ENCODE assay signal across 9 mouse cellular contexts in genomic region chrX:74452773-74453172, GRCm38 (mm10). TPM values are rescaled to one million over a fixed set of nuclear protein-coding genes. Genes with fewer than 3 reads are reported as not detected.
DNase-seq lines count a peak whose midpoint lies in the region; ATAC-seq and TF ChIP-seq lines count a peak whose summit lies in the region.
"Had no signal": no experiment of that assay in that cellular context is flagged by ENCODE, and none has a peak within 500 bp of the region (broad histone marks: within the 10 kb centered on the region; RNA-seq: fewer than 3 reads in every experiment).

No protein-coding gene starts in this region.

- TF ChIP-seq RAD21 in CH12.LX (IDR thresholded peaks at IDR 0.05; ENCODE audit: low read depth, low read length) = peak; percentile 66

- dilution Hi-C loops in CH12.LX (cut with MboI; ENCODE audit: extremely low pct_ligation_motif_present, extremely low pct_unique_long_range_greater_than_20kb, low sequenced_read_pairs) = no loop called here

- no peak for TF ChIP-seq EP300 in CH12.LX (IDR thresholded peaks at IDR 0.05; ENCODE audit: low read length)

- H3K9ac ChIP-seq in CH12.LX (ENCODE audit: insufficient read depth, low read depth) = no peak overlapping the region
- H3K9ac ChIP-seq: limb, embryonic 12.5 days had no signal

- peaks cover 20 to 40% of the 10 kb centered on the region in 2 experiments for H3K36me3 ChIP-seq in CH12.LX (replicated peaks in 1 of 2; ENCODE audit: control insufficient read depth in 1 of 2, insufficient read depth in 1 of 2, low read length in 1 of 2)
- peaks cover 9% of the 10 kb centered on the region for H3K36me3 ChIP-seq in thymus, adult 2 months (ENCODE audit: control insufficient read depth, insufficient read depth, low read length)

- peak; percentile 22 for DNase-seq in kidney, adult 9 months
- DNase-seq in kidney, postnatal 4 days = no peak
- DNase-seq in CH12.LX (ENCODE audit: extremely low read depth) = peak; percentile 46
- no peak for DNase-seq in ovary, postnatal 10 days (ENCODE audit: low spot score)
- no peak for DNase-seq in heart, adult 11 months
- no peak for DNase-seq in thymus, adult 2 months

- no peak overlapping the region for H3K4me3 ChIP-seq in CH12.LX (replicated peaks in 1 of 3; ENCODE audit: low read depth in 2 of 3, low read length in 2 of 3, poor library complexity in 1 of 3)
- H3K4me3 ChIP-seq in thymus, adult 2 months (ENCODE audit: control insufficient read depth, insufficient read depth, low read length) = no peak overlapping the region
- H3K4me3 ChIP-seq: limb, embryonic 12.5 days had no signal

- no peaks in the 10 kb centered on the region for H3K4me1 ChIP-seq in CH12.LX (ENCODE audit: control insufficient read depth in 1 of 2, insufficient read depth in 2 of 2)
- H3K4me1 ChIP-seq in thymus, adult 2 months (replicated peaks; ENCODE audit: control insufficient read depth, insufficient read depth, low read length) = no peaks in the 10 kb centered on the region
- H3K4me1 ChIP-seq: limb, embryonic 12.5 days had no signal

- no peaks in the 10 kb centered on the region for H3K27me3 ChIP-seq in CH12.LX (replicated peaks)
- H3K27me3 ChIP-seq in thymus, adult 2 months (ENCODE audit: control insufficient read depth, insufficient read depth, low read length) = no peaks in the 10 kb centered on the region
- H3K27me3 ChIP-seq: limb, embryonic 12.5 days had no signal

- peak; percentile 72; the same call in 1 of the 2 replicates for ATAC-seq in common myeloid progenitor, adult 5-6 weeks (replicated peaks; ENCODE audit: low read depth, poor library complexity, severe bottlenecking)
- ATAC-seq in megakaryocyte progenitor cell, adult 5-6 weeks (replicated peaks; ENCODE audit: poor library complexity) = peak; percentile 76

- WGBS in thymus, adult 2 months = 16% methylated on average over 4 of the region's 4 CpGs

- in situ Hi-C loops in CH12.LX (cut with MboI; ENCODE audit: low pct_ligation_motif_present, low pct_unique_long_range_greater_than_20kb, low sequenced_read_pairs) = no loop called here

- no peaks in the 10 kb centered on the region for H3K9me3 ChIP-seq in CH12.LX (replicated peaks; ENCODE audit: low read length)
- H3K9me3 ChIP-seq: limb, embryonic 12.5 days had no signal

- no peaks in the 10 kb centered on the region for H3K79me2 ChIP-seq in CH12.LX (replicated peaks; ENCODE audit: control insufficient read depth, extremely low read depth, insufficient read depth, poor library complexity, severe bottlenecking)

- no peak overlapping the region for H3K4me2 ChIP-seq in CH12.LX (ENCODE audit: insufficient read depth, low read depth, poor library complexity, severe bottlenecking)
- H3K4me2 ChIP-seq: limb, embryonic 12.5 days had no signal

- TF ChIP-seq POLR2A in CH12.LX (IDR thresholded peaks at IDR 0.05; ENCODE audit: low read depth, low read length) = no peak
- no peak for TF ChIP-seq POLR2A in thymus, adult 2 months (IDR thresholded peaks at IDR 0.05; ENCODE audit: control insufficient read depth, extremely low read depth, insufficient read depth, low read length, poor library complexity)

- H3K27ac ChIP-seq in CH12.LX (ENCODE audit: insufficient read depth, low read depth) = no peak overlapping the region
- no peak overlapping the region for H3K27ac ChIP-seq in thymus, adult 2 months (ENCODE audit: control insufficient read depth, insufficient read depth, low read length)
- H3K27ac ChIP-seq: limb, embryonic 12.5 days had no signal

- TF ChIP-seq CTCF in CH12.LX (conservative IDR thresholded peaks at IDR 0.05 in 1 of 2, IDR thresholded peaks at IDR 0.05 in 1 of 2; ENCODE audit: low read depth in 2 of 2, low read length in 2 of 2) = peak; percentile 14 to 67; a peak in 2 of 4 replicates
- no peak for TF ChIP-seq CTCF in thymus, adult 2 months (IDR thresholded peaks at IDR 0.05; ENCODE audit: borderline replicate concordance, control insufficient read depth, extremely low read depth, insufficient read depth, low read length, poor library complexity)

TF ChIP-seq in CH12.LX, 34 proteins besides CTCF, POLR2A, EP300 and RAD21:
- no peak for TF ChIP-seq CHD2 (IDR thresholded peaks at IDR 0.05; ENCODE audit: low read length)
- TF ChIP-seq MAFK (IDR thresholded peaks at IDR 0.05; ENCODE audit: insufficient replicate concordance, low read length) = no peak
- no peak for TF ChIP-seq USF2 (conservative IDR thresholded peaks at IDR 0.05; ENCODE audit: low read depth, low read length)
- TF ChIP-seq SMC3 (IDR thresholded peaks at IDR 0.05; ENCODE audit: low read depth, low read length) = no peak
- no peak for TF ChIP-seq ETS1 (conservative IDR thresholded peaks at IDR 0.05; ENCODE audit: low read depth, low read length)
- no peak for TF ChIP-seq JUN (IDR thresholded peaks at IDR 0.05; ENCODE audit: insufficient read depth, low read depth, low read length)
- no peak for TF ChIP-seq NRF1 (IDR thresholded peaks at IDR 0.05; ENCODE audit: low read depth, low read length)
- no peak for TF ChIP-seq UBTF (IDR thresholded peaks at IDR 0.05; ENCODE audit: low read depth, low read length)
- no peak for TF ChIP-seq RCOR1 (conservative IDR thresholded peaks at IDR 0.05; ENCODE audit: low read depth, low read length)
- no peak for TF ChIP-seq E2F4 (IDR thresholded peaks at IDR 0.05; ENCODE audit: insufficient replicate concordance, low read depth, low read length)
- TF ChIP-seq CHD1 (IDR thresholded peaks at IDR 0.05; ENCODE audit: low read depth, low read length) = no peak
- no peak for TF ChIP-seq NELFE (IDR thresholded peaks at IDR 0.05; ENCODE audit: low read depth, low read length)
- no peak for TF ChIP-seq TCF12 (IDR thresholded peaks at IDR 0.05; ENCODE audit: low read depth, low read length)
TF ChIP-seq in CH12.LX: peak in this region for 0.

RNA-seq across cellular contexts. Expression of gene G6pdx, which starts 23.8 kb away (rescaled TPM):
- total RNA-seq in CH12.LX (2012; rRNA removed) (35.9 and 41.0 TPM in 2 replicates), CH12.LX (2014; rRNA removed) (42.3 and 44.0 TPM in 2 replicates)
- 61.8 and 70.5 TPM in 2 replicates for polyA plus RNA-seq in CH12.LX (2012; ENCODE audit: insufficient read length, low read depth)
- total RNA-seq in common myeloid progenitor, adult 5-6 weeks (2017) = 51.4 and 63.2 TPM in 2 replicates
- 174 and 188 TPM in 2 replicates for total RNA-seq in megakaryocyte progenitor cell, adult 5-6 weeks (2015)
- 104 and 109 TPM in 2 replicates for total RNA-seq in megakaryocyte progenitor cell, adult 5-6 weeks (2017)
- polyA plus RNA-seq in thymus, adult 2 months (2012; rRNA removed) = 36.0 and 40.2 TPM in 2 replicates

RNA-seq across cellular contexts. Expression of gene Gm6880, which starts 28.4 kb away (rescaled TPM):
- total RNA-seq in CH12.LX (2012; rRNA removed) (0.25 and 0.59 TPM in 2 replicates), CH12.LX (2014; rRNA removed) (not detected in 2 replicates)
- not detected in 2 replicates for polyA plus RNA-seq in CH12.LX (2012; ENCODE audit: insufficient read length, low read depth)
- total RNA-seq in common myeloid progenitor, adult 5-6 weeks (2017) = not detected in 2 replicates
- not detected in 2 replicates for total RNA-seq in megakaryocyte progenitor cell, adult 5-6 weeks (2015)
- not detected in 2 replicates for total RNA-seq in megakaryocyte progenitor cell, adult 5-6 weeks (2017)
- polyA plus RNA-seq in thymus, adult 2 months (2012; rRNA removed) = not detected in 2 replicates

RNA-seq across cellular contexts. Expression of gene Ikbkg, which starts 59.7 kb away (rescaled TPM):
- 37.9 and 40.6 TPM in 2 replicates for total RNA-seq in CH12.LX (2012; rRNA removed)
- total RNA-seq in CH12.LX (2014; rRNA removed) = 25.0 and 26.4 TPM in 2 replicates
- 20.5 and 28.3 TPM in 2 replicates for polyA plus RNA-seq in CH12.LX (2012; ENCODE audit: insufficient read length, low read depth)
- total RNA-seq in common myeloid progenitor, adult 5-6 weeks (2017) = 28.0 and 61.3 TPM in 2 replicates
- 9.8 and 12.5 TPM in 2 replicates for total RNA-seq in megakaryocyte progenitor cell, adult 5-6 weeks (2015)
- total RNA-seq in megakaryocyte progenitor cell, adult 5-6 weeks (2017) = 22.8 and 53.0 TPM in 2 replicates
- polyA plus RNA-seq in thymus, adult 2 months (2012; rRNA removed) = 20.4 and 22.5 TPM in 2 replicates

RNA-seq across cellular contexts. Expression of gene Fam3a, which starts 59.7 kb away (rescaled TPM):
- total RNA-seq in CH12.LX (2012; rRNA removed) (8.7 and 12.5 TPM in 2 replicates), CH12.LX (2014; rRNA removed) (7.1 and 7.7 TPM in 2 replicates)
- 8.3 and 12.3 TPM in 2 replicates for polyA plus RNA-seq in CH12.LX (2012; ENCODE audit: insufficient read length, low read depth)
- total RNA-seq in common myeloid progenitor, adult 5-6 weeks (2017) = 12.0 and 12.7 TPM in 2 replicates
- total RNA-seq in megakaryocyte progenitor cell, adult 5-6 weeks (2015) = 14.0 and 14.5 TPM in 2 replicates
- total RNA-seq in megakaryocyte progenitor cell, adult 5-6 weeks (2017) = 10.0 and 22.1 TPM in 2 replicates
- polyA plus RNA-seq in thymus, adult 2 months (2012; rRNA removed) = 45.1 and 46.0 TPM in 2 replicates

Comparison
In these comparisons a context has a peak if more than half of its experiments do, and no peak if none do; other contexts are left out.
1. DNase-seq: peak in kidney, adult 9 months (single experiment) and CH12.LX (single experiment); none in kidney, postnatal 4 days (0 of 2), ovary, postnatal 10 days (single experiment), heart, adult 11 months (single experiment) and thymus, adult 2 months (single experiment).